Mouse (Mus musculus): ENCODE data around the gene Usp43. TPM values are rescaled to one million over a fixed set of nuclear protein-coding genes. Genes with fewer than 3 reads are reported as not detected.

The Usp43 gene
- total RNA-seq (2014; rRNA removed) (0.27 TPM in 1 of 2 replicates, not detected in the other), polyA plus RNA-seq (2012; rRNA removed) (0.04 TPM in 2 replicates)

DNA sequence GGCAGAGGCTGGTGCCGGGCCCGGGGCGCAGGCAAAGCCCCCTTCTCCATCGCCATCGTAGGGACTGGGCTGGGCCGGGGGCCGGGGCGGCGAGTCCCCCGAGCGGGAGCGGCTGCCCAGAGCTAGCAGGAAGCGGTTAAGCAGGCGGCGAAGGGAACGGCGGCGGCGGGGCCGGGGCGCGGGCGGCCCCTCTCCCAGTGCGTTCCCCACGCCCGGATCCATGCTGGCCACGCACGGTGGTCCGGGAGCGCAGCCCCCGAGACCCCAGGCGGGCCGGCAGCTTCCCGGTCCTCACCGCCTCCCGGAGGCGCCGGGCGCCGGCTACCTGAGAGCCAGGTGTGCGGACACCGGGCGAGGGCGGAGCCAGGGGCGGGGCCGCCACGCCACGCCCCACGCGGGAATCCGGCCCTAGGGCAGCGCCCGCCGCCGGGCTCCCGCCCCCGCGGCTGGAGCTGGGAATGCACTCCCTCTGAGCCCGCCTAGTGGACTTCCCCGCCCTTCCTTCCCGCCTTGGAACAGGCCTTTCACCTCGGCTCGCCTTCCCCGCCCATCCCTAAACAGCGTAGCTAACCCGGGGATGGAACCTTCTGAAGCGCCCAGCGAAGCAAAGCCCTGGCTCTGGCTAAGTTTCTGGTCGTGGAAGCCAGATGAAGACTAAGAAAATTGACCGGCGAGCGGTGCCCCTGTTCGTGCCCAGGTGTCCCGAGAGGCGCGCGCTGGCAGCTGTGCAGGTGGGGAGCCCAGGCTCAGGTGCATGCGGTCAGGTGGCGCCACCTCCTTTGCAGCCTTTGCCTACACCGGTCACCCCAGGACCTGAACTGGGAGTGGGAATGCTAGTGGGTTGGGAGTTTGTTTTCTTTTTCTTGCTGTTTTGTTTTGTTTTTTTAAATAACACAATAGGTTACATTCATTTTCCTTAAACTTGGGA is at the start of gene Usp43:
TSS of gene Usp43 (minus strand) at position 327 of the 928 bp plus-strand sequence.
- DNase-seq (ENCODE audit: extremely low read depth, low read depth, low spot score): peak; percentile 46
- Histone ChIP-seq H3K27ac (replicated peaks; ENCODE audit: insufficient read depth, low read depth, low read length) (no peak within 1 kb of the TSS), H3K4me3 (ENCODE audit: insufficient read depth, low read depth, low read length) (peak within 1 kb of the TSS; percentile 48), H3K27me3 (ENCODE audit: control insufficient read depth, insufficient read depth, low read length) (no peaks in the 10 kb centered on the region), H3K79me2 (ENCODE audit: control insufficient read depth, insufficient read depth, low read length) (no peaks in the 10 kb centered on the region), H3K9ac (ENCODE audit: low read depth, low read length) (peak within 1 kb of the TSS; percentile 37; the same call in 1 of the 2 replicates), H3K36me3 (ENCODE audit: control insufficient read depth, insufficient read depth, low read length) (no peaks in the 10 kb centered on the region), H3K4me1 (ENCODE audit: control insufficient read depth, insufficient read depth, low read length) (no peaks in the 10 kb centered on the region; the same call in 1 of the 2 replicates)
- WGBS: under 1% methylated on average over 71 of the region's 80 CpGs
- TF ChIP-seq CTCF (IDR thresholded peaks at IDR 0.05; ENCODE audit: low read depth, low read length) (peak; percentile 31), POLR2A (IDR thresholded peaks at IDR 0.05; ENCODE audit: extremely low read depth, insufficient read depth, low read length) (no peak)

DNA sequence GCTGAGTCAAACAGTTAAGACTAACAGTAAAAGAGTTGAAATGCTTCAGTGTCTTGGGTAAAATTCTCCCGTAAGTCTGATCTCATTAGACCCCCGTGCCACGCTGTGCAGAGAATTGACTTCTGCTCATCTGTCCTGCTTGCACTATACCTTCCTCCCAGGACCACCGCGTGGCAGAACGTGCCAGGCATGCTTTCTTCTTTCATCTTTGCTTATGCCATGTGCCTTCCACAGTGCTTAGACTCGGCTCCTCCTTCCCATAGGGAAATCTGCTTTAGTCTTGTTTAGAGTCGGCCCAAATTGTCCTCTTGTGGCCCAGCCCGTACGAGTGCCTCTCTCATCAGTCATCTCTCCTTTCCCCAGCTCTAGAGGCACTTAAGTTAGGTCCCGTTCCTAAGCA is 45.9 kb upstream of the Usp43 start:
- Histone ChIP-seq H3K9ac (ENCODE audit: low read depth, low read length) (no peak overlapping the region), H3K36me3 (ENCODE audit: control insufficient read depth, insufficient read depth, low read length) (peaks cover 9% of the 10 kb centered on the region), H3K27me3 (ENCODE audit: control insufficient read depth, insufficient read depth, low read length) (no peaks in the 10 kb centered on the region), H3K4me1 (ENCODE audit: control insufficient read depth, insufficient read depth, low read length) (no peaks in the 10 kb centered on the region; the same call in 1 of the 2 replicates), H3K79me2 (ENCODE audit: control insufficient read depth, insufficient read depth, low read length) (peaks cover 3% of the 10 kb centered on the region; the same call in 1 of the 2 replicates), H3K4me3 (ENCODE audit: insufficient read depth, low read depth, low read length) (no peak overlapping the region), H3K27ac (replicated peaks; ENCODE audit: insufficient read depth, low read depth, low read length) (no peak overlapping the region)
- DNase-seq (ENCODE audit: extremely low read depth, low read depth, low spot score): no peak
- 85% methylated on average over 11 of the region's 11 CpGs for WGBS
- TF ChIP-seq POLR2A (IDR thresholded peaks at IDR 0.05; ENCODE audit: extremely low read depth, insufficient read depth, low read length) (no peak), CTCF (IDR thresholded peaks at IDR 0.05; ENCODE audit: low read depth, low read length) (no peak)

DNA sequence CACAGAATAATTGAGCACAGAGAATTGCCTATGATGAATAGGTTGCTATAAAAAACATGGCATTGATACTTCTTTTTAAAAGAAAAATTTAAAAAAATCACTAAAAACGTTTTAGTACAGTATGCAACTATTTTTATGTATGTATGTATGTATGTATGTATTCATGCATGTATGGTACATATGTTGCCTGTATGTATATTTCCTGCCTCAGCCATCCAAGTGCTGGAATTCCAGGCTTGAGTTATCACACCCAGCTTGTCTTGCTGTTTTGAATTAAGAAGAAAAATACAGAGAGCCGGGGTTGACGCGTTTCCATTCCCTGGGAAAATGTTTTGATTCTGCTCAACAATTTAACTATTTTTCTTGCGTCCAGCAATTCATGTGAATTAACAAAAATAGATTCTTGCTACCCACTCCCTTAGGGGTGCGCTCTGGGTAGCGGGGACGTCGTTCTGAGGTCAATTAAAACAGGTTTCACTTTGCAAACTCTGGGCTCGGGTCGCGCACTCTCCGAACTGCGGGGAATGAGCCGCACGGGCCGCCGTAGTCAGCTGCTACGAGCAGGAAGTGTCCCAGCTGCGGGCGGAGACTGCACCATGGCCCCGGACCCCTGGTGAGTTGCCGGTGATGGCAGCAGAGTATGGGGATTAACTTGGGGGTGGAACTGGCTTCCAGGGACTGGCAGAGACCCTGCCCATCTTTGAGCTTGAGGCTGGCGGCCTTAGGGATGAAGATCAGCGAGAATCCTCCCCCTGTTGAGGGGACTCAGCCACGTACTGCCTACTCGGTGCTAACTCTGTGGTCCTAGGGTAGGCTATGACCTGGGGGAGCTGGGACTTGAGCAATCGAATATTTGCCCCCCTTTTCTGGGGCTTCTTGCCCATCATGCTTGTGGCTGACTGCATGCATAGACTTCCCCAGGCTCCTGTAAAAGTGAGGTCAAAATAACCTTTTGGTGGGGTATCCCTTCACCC is 44.2 kb upstream of the Usp43 start, which contains the start of gene Stx8:
TSS of gene Stx8 (plus strand) at position 289 of the 974 bp plus-strand sequence.
- no peaks in the 10 kb centered on the region for H3K27me3 ChIP-seq (ENCODE audit: control insufficient read depth, insufficient read depth, low read length)
- no peaks in the 10 kb centered on the region; the same call in 1 of the 2 replicates for H3K4me1 ChIP-seq (ENCODE audit: control insufficient read depth, insufficient read depth, low read length)
- no peak for TF ChIP-seq CTCF (IDR thresholded peaks at IDR 0.05; ENCODE audit: low read depth, low read length)
- no peak for TF ChIP-seq POLR2A (IDR thresholded peaks at IDR 0.05; ENCODE audit: extremely low read depth, insufficient read depth, low read length)
- H3K36me3 ChIP-seq (ENCODE audit: control insufficient read depth, insufficient read depth, low read length): peaks cover under 1% of the 10 kb centered on the region; the same call in 1 of the 2 replicates
- WGBS: under 1% methylated on average over 28 of the region's 28 CpGs
- peak; percentile 72 for DNase-seq (ENCODE audit: extremely low read depth, low read depth, low spot score)
- H3K4me3 ChIP-seq (ENCODE audit: insufficient read depth, low read depth, low read length): peak within 1 kb of the TSS; percentile 59
- peak within 1 kb of the TSS; percentile 64 for H3K9ac ChIP-seq (ENCODE audit: low read depth, low read length)
- H3K27ac ChIP-seq (replicated peaks; ENCODE audit: insufficient read depth, low read depth, low read length): no peak within 1 kb of the TSS
- peaks cover 3% of the 10 kb centered on the region; the same call in 1 of the 2 replicates for H3K79me2 ChIP-seq (ENCODE audit: control insufficient read depth, insufficient read depth, low read length)

DNA sequence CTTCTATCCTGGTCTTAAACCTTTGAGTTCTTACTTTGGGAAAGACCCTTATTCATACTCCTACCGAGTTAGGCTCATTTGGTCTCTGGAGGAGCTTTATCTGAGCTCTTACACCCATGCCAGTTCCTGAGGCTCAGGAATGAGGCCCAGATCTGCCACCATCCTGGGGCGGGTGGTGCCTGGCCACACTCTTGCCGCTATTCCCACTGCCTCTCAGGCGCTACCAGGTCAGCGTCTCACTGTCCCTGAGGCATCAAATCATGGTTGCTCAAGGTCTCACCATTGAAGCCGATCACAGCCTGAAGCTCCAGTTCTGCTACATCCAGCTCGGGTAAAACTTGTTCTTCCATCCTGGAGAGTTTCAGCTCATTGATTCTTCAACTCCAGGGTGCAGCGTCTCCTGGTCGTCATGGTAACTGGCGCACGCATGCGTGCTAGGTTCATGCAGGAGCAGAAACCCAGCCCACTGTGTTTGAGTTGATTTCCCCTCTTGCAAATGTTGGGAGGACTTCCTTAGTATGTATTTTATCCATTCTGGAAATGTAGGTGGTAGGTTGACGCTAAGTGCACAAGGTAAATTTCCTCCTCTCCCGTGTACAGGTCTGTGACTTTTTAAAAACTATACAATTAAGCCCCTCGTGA is 43.4 kb upstream of the Usp43 start, which contains the start of gene Cfap52:
TSS of gene Cfap52 (minus strand) at position 410 of the 642 bp plus-strand sequence.
- Histone ChIP-seq H3K27ac (replicated peaks; ENCODE audit: insufficient read depth, low read depth, low read length) (no peak within 1 kb of the TSS), H3K36me3 (ENCODE audit: control insufficient read depth, insufficient read depth, low read length) (no peaks in the 10 kb centered on the region), H3K4me1 (ENCODE audit: control insufficient read depth, insufficient read depth, low read length) (no peaks in the 10 kb centered on the region; the same call in 1 of the 2 replicates), H3K9ac (ENCODE audit: low read depth, low read length) (peak within 1 kb of the TSS; percentile 64), H3K4me3 (ENCODE audit: insufficient read depth, low read depth, low read length) (peak within 1 kb of the TSS; percentile 59), H3K79me2 (ENCODE audit: control insufficient read depth, insufficient read depth, low read length) (peaks cover 3% of the 10 kb centered on the region; the same call in 1 of the 2 replicates), H3K27me3 (ENCODE audit: control insufficient read depth, insufficient read depth, low read length) (no peaks in the 10 kb centered on the region)
- WGBS: 6% methylated on average over 15 of the region's 15 CpGs
- TF ChIP-seq CTCF (IDR thresholded peaks at IDR 0.05; ENCODE audit: low read depth, low read length) (no peak), POLR2A (IDR thresholded peaks at IDR 0.05; ENCODE audit: extremely low read depth, insufficient read depth, low read length) (no peak)
- peak; percentile 74 for DNase-seq (ENCODE audit: extremely low read depth, low read depth, low spot score)

DNA sequence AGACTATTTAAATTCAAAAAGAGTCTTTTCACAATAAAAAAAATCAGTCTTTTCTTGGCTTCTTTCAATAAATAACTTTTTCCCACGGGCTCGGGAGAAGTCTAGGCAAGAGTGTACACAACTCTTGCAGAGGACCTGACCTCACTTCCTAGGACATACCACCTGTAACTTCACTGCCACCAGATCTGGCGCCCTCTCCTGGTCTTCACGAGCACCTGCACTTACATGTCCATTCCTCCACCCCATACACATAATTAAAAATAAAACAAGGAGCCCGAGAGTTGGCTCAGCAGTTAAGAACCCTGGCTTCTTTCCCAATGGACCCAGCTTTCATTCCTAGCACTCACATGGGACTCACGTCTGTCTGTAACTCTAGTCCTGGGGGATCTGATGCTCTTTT is 42.2 kb upstream of the Usp43 start:
- TF ChIP-seq POLR2A (IDR thresholded peaks at IDR 0.05; ENCODE audit: extremely low read depth, insufficient read depth, low read length) (no peak), CTCF (IDR thresholded peaks at IDR 0.05; ENCODE audit: low read depth, low read length) (peak; percentile 45; the same call in 1 of the 2 replicates)
- Histone ChIP-seq H3K79me2 (ENCODE audit: control insufficient read depth, insufficient read depth, low read length) (peaks cover 3% of the 10 kb centered on the region; the same call in 1 of the 2 replicates), H3K4me3 (ENCODE audit: insufficient read depth, low read depth, low read length) (no peak overlapping the region), H3K27me3 (ENCODE audit: control insufficient read depth, insufficient read depth, low read length) (no peaks in the 10 kb centered on the region), H3K4me1 (ENCODE audit: control insufficient read depth, insufficient read depth, low read length) (no peaks in the 10 kb centered on the region; the same call in 1 of the 2 replicates), H3K36me3 (ENCODE audit: control insufficient read depth, insufficient read depth, low read length) (no peaks in the 10 kb centered on the region), H3K27ac (replicated peaks; ENCODE audit: insufficient read depth, low read depth, low read length) (no peak overlapping the region), H3K9ac (ENCODE audit: low read depth, low read length) (no peak overlapping the region)
- peak; percentile 27 for DNase-seq (ENCODE audit: extremely low read depth, low read depth, low spot score)
- WGBS: 69% methylated on average over 6 of the region's 6 CpGs

All from liver, adult 2 months (tissue).